In the genomic region with DNA sequence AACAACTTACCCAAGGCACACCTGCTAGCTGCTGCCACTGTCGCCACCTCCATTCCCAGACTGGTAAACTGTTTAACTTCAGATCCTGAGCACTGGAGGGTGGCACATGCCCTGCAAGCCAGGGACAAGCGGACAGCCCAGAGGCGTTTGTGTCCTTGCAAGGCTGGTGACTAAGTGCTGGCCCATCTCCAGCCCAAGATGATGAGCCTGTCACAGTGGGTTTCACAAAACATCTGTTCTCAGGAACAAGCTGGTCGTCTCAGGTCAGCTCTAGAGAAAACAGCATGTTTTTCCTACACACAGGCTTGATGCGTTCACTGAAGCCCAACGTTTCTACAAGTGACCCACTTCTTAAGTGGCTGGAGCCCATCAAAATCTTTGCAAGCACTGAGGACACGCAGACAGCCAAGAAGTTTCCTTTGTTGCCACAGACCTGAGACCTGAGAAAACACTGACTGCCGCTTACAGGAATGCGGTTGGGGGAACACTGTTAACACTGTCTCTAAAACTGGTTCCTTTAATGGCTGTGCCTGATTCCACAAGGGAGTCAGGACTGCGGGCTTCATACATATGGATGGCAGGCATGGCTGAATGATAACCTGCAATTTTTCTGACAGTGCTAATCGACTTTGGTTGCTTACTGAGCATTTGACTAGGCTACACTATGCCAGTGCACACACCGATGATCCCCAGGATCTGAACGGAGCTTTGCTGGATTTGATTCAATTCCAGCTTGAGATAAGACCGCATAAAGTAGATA, we compare ENCODE assay signal across 12 mouse cellular contexts.
DNase-seq lines count a peak whose midpoint lies in the region; ATAC-seq lines count a peak whose summit lies in the region.
"Had no signal": no experiment of that assay in that cellular context is flagged by ENCODE, and none has a peak within 500 bp of the region (broad histone marks: within the 10 kb centered on the region; RNA-seq: fewer than 3 reads in every experiment).

No protein-coding gene starts in this region.

- H3K27me3 ChIP-seq in forebrain, embryonic 15.5 days: no peaks in the 10 kb centered on the region

- H3K27ac ChIP-seq in forebrain, embryonic 15.5 days (replicated peaks): no peak overlapping the region
- H3K27ac ChIP-seq: kidney, postnatal 0 days had no signal

- no peak overlapping the region for H3K9ac ChIP-seq in forebrain, embryonic 15.5 days (replicated peaks)
- H3K9ac ChIP-seq: heart, embryonic 12.5 days had no signal

- no peak overlapping the region for H3K4me2 ChIP-seq in forebrain, embryonic 15.5 days (replicated peaks)
- H3K4me2 ChIP-seq: heart, embryonic 12.5 days; liver, embryonic 11.5 days had no signal

- ATAC-seq in forebrain, embryonic 15.5 days (replicated peaks): peak; percentile 42; the same call in 1 of the 2 replicates
- no peak for ATAC-seq in inflammation-experienced regulatory T-cells, adult 6 months

- peaks cover 21% of the 10 kb centered on the region; the same call in 1 of the 2 replicates for H3K4me1 ChIP-seq in forebrain, embryonic 15.5 days

- 66% methylated on average over 14 of the region's 14 CpGs for WGBS in forebrain, embryonic 15.5 days

- no peaks in the 10 kb centered on the region for H3K36me3 ChIP-seq in forebrain, embryonic 15.5 days
- H3K36me3 ChIP-seq: heart, embryonic 12.5 days had no signal

- peak; percentile 50 to 60 for DNase-seq in cerebellum, postnatal 10 days
- DNase-seq in cerebellum, adult 11-12 months: no peak
- DNase-seq in kidney, postnatal 4 days: peak; percentile 7 to 18
- DNase-seq in kidney, adult 9 months: no peak
- peak; percentile 4 for DNase-seq in 416B (ENCODE audit: low read depth)
- DNase-seq in layer of hippocampus, postnatal 36 days: no peak
- DNase-seq: cerebellum, adult 9-10 months had no signal

- H3K9me3 ChIP-seq in forebrain, embryonic 15.5 days: no peaks in the 10 kb centered on the region
- H3K9me3 ChIP-seq: heart, embryonic 12.5 days had no signal

- no peak overlapping the region for H3K4me3 ChIP-seq in forebrain, embryonic 15.5 days
- H3K4me3 ChIP-seq: heart, embryonic 12.5 days had no signal

Comparison
In these comparisons a context has a peak if more than half of its experiments do, and no peak if none do; other contexts are left out.
1. DNase-seq: peak in cerebellum, postnatal 10 days (2 of 2), kidney, postnatal 4 days (2 of 2) and 416B (single experiment); none in cerebellum, adult 11-12 months (single experiment), kidney, adult 9 months (single experiment) and layer of hippocampus, postnatal 36 days (0 of 2).